Mouse (Mus musculus) cerebellum, adult (tissue): ENCODE measurements around the gene Zdhhc5.
"Not testable (repeated sequence)": the region's sequence is repeated elsewhere in the genome, so short reads cannot be mapped to it uniquely, and the experiment has no call there.

Experiments
- ATAC-seq: cut with Nextera tagmentation; 2 replicates; pipeline ENCODE4 v1.9.2; 2017; ENCODE audit warnings: mild to moderate bottlenecking, moderate library complexity, mixed read lengths; ENCODE audit not compliant: insufficient number of reproducible peaks, low FRiP score, low TSS enrichment

Gene Zdhhc5

GRCm38 (mm10) chr2:84705295-84705694 is 9.7 kb downstream of the Zdhhc5 start:
- ATAC-seq = no peak

DNA sequence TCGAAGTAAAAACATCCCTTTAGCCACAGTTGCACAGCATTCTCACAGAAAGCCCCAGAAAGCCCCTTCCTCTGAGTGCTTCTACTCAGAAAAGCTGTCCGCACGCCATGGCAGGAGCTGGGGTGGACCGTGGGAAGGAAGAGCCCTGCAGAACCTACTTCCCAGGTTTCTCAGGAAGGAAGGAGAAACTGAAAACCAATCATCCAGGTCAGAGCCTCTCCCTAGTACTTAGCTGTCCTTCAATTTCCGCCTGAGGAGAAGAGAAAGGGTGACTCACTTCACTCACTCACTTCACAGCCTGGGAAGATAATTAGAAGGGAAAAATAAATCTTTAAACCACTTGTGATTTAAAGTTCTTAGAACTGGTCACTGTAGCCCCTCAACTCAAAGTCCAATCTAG is 10.7 kb downstream of the Zdhhc5 start:
- ATAC-seq = no peak

GRCm38 (mm10) chr2:84703497-84703896 is 11.5 kb downstream of the Zdhhc5 start:
- ATAC-seq = no peak

DNA sequence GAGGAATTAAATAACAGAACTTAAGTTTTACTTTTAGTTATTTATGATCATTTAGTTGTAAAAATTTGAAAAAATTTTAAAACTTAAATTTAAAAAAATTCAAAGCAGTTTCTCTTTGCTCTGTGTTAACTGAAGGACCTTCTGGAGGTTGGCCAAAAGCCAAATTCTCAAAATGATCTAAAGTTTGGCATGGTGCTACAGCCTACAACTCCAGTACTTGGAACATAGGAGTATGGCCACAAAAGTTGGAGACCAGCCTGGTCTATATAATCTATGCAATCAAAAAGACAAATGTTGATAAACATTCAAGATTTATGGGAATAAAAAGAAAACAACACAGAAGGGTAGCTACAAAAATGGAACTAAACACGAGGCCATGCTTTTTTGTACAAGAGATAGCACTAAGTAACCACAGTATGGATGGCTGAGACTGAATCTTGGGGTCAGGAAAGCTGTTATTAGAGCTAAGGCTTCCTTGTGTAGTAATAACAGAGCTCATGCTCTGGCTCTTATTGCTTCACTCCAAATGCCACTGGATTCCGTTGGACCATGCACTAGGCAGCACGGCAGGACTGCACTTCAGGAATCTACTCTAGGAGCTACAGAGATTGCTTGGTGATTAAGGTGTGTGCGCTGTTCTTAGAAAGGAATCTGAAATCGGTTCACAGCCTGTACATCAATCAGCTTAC is 19.8 kb downstream of the Zdhhc5 start:
- no peak for ATAC-seq

GRCm38 (mm10) chr2:84690050-84690449 is 24.9 kb downstream of the Zdhhc5 start:
- peak; percentile 38 for ATAC-seq

GRCm38 (mm10) chr2:84688080-84688844 is 26.7 kb downstream of the Zdhhc5 start:
- ATAC-seq = no peak

- ATAC-seq = no peak
Observed at GRCm38 (mm10) chr2:84682605-84683183, 32.3 kb downstream of the Zdhhc5 start.

- ATAC-seq = no peak
Observed at GRCm38 (mm10) chr2:84679016-84679415, 36.0 kb downstream of the Zdhhc5 start, which contains the start of gene Tmx2. Gene Tmx2 (minus strand): TSS chr2:84679140.

- ATAC-seq = peak; percentile 99
Observed at GRCm38 (mm10) chr2:84677968-84678880, 36.8 kb downstream of the Zdhhc5 start, which contains the start of the genes Gm28635 and Med19. Gene Gm28635 (minus strand): TSS chr2:84678041. Gene Med19 (plus strand): TSS chr2:84678402.

DNA sequence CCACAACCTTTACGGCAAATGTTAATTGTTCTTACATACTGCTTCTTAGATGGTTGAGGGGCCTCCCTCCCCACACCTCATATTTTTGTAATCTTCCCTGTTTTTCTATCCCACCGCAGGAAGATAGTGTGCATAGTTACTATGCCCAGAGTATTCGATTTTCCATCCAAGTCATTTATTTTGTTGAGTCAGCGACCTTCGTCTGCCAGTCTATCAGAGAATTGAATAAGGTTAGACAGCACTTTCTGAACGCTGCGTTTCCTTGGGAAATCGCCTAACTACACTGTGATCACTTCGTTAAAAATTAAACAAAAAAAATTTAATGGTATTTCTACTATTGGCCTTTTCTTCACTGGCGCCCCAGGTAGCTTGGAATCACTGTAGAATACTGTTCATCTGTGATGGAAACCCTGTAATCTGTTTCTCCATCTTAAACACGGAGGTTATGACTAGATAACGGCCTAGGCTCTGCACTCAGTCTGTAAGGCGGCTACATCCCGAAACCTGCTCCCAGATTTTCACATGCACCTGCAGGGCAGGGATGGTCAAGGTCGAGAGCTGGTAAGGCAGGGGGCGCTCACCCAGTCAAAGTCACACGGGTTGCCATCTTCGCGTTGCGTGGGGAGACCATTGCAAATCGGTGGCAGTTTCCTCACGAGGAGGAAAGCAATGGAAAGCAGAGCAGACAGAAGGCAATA is 37.6 kb downstream of the Zdhhc5 start:
- peak; percentile 60 for ATAC-seq

DNA sequence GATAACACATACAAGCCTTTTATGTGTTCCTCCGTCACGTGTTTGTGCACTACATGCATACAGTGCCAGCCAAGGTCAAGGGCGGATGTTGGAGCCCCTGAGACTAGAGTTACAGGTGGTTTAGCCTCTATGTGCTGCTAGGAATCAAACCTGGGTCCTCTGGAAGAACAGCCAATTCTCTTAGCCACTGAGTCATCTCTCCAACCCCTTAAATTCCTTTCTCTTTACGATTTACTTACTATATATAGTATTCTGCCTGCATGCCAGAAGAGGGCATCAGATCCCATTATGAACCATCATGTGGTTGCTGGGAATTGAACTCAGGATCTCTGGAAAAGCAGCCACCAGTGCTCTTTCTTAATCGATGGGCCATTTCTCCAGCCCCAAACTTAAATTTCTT is 43.4 kb downstream of the Zdhhc5 start:
- ATAC-seq = not testable (repeated sequence)

- ATAC-seq = peak; percentile 90
Observed at GRCm38 (mm10) chr2:84670569-84670933, 44.4 kb downstream of the Zdhhc5 start, which contains the start of gene Selenoh. Gene Selenoh (minus strand): TSS chr2:84670770.

DNA sequence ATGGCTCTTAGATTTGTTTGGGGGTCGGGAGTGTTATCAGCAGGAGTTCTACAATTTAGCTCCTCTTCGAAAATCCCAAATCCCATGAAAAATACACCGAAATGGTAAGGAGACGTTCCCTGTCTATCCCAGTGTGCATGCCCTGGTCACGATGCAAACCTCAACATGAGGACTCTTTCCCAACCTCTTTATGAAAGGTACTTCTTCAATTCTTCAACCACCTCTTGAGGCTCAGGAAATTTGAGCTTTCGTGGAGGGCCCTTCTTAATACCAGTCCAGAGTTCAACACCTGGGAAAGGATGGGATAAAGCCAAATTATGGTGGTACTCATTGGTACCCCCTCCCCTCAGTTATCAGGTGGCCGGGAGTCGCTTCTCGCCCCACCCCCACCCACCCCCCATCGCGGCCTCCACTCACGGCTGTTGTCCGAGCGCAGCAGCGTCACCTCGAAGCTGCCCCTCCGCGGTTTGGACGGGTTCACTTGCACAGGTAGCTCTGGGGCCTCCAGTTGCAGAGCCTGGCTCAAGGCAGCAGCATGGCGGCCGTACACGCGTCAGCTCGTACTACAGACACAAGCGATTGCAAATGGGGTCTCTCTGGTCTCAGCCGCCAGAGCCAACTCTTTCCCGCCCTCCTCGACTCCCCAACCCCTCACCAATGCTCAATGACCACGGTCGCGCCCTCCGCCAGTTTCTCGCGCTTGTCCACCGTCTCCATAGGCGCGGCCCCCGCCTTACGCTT is 45.0 kb downstream of the Zdhhc5 start:
- peak; percentile 57 for ATAC-seq

DNA sequence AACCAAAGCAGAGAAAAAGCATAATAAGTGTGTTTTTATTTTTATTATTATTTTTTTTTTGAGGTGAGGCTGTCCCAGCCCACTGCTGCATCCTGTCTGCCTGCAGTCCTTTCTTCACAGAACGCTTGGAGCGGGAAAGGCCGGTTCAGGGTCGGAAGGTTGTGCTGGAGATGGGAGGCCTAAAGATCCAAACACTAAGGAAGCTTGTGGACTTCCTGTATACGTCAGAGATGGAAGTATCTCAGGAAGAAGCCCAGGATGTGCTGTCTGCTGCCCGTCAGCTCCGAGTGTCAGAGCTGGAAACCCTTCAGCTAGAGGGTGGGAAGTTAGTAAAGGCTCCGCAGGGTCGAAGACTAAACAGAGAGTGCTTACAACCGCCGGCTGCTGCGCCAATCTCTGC is 48.9 kb downstream of the Zdhhc5 start:
- no peak for ATAC-seq

DNA sequence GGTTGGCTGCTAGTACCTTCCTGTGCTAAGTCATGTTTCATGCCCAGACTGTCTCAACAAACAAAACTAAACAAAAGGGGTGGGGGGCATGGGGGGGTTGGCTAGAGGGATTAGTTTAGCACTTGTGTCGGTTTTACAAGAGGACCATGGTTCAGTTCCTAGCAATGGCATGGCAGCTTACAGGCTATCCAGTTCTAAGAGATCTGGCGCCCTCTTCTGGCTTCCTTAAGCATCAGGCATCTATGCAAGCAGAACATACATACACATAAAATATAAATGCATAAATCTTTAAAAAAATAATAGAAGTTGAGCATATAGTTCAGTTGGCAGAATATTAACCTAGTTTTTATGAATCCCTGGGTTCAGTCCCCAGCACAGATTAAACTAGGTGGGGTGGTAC is 52.1 kb downstream of the Zdhhc5 start:
- no peak for ATAC-seq

DNA sequence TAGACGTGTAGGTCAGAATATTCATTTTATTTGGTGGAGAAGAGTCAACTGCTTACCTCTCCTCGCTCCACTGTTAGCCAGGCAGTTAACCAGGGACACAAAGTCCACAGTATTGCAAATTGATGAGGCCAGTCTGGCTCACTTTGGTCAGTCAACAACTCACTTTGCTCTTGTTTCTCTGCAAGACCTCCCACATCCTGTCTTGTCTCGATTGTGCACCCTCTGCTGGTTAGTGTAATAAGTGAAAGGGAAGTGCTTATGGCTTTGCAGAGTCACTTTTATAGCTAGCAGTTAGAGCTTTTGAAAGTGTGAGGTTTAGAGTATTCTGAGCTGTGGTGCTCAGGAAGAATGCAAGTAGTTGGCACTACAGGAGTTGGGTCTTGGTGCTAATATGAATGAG is 54.7 kb downstream of the Zdhhc5 start:
- ATAC-seq = no peak

DNA sequence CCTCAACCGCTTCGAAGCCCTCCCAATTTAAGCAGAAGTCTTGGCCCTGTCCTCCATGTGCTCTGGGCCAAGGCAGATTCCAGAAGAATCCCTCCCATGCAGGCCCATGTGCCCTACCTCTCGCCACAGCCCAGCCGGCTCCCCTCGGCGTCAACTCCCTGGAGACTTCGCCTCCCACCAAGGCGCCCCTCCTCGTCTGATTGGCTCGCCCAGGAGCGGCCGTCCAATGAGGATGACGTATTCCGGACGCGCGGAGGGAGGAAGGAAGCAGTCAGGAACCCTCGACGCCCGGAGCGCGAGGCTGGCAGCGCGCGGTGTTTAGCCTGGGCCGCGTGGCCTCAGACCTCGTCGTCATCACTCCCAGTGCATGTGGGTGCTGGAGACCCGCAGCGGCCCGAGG is 56.2 kb downstream of the Zdhhc5 start, which contains the start of gene Btbd18:
Btbd18 (plus strand) TSS at position 274 of the 400 bp plus-strand sequence.
- no peak for ATAC-seq

DNA sequence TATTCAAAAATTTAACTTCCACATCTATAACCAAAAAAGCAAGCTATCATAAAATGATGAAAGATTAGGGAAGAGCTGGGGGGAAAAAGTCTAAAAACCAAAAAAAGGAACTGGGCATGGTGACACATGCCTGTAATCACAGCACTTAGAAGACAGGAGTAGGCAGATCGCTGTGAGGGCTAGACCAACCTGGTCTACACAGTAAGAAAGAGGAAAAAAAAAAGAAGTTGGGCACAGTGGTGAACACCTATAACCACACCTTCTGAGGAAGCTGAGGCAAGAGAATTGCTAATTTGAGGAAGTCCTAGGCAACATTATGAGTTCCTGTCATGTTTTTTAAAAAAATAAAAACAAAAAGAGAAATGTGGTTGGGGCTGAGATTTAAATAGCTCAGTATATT is 59.1 kb downstream of the Zdhhc5 start:
- no peak for ATAC-seq

DNA sequence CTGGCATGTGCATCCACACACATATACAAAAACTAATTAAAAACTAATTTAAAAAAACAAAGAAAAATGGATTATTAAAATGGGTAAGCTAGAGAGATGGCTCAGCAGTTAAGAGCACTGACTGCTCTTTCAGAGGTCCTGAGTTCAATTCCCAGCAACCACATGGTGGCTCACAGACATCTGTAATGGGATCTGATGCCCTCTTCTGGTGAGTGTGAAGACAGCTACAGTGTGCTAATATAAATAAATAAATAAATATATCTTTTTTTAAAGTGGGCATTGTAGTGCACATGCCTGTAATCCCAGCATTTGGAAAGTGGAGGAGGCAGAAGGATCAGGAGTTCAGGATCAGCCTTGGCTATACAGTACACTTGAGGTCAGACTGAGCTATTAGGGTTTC is 61.6 kb downstream of the Zdhhc5 start:
- no peak for ATAC-seq
